Mouse (Mus musculus): Measurements from ENCODE around the gene Dusp1. TPM values are rescaled to one million over a fixed set of nuclear protein-coding genes. Genes with fewer than 3 reads are reported as not detected.

Dusp1 gene
- polyA plus RNA-seq, 1 experiment from 2014 or later: 18.9 TPM

- WGBS: 82% methylated on average over 5 of the region's 5 CpGs
- H3K4me1 ChIP-seq (replicated peaks; ENCODE audit: control insufficient read depth, insufficient read depth, low read length): peaks cover 6% of the 10 kb centered on the region; the same call in 1 of the 2 replicates
- H3K4me3 ChIP-seq (ENCODE audit: low read depth, low read length): no peak overlapping the region
- H3K27ac ChIP-seq (ENCODE audit: low read depth, low read length): no peak overlapping the region
- no peak for ATAC-seq
- H3K9ac ChIP-seq (ENCODE audit: low read depth, low read length): no peak overlapping the region
- H3K4me2 ChIP-seq (replicated peaks; ENCODE audit: low read depth): no peak overlapping the region
- no peak for TF ChIP-seq CTCF (IDR thresholded peaks at IDR 0.05; ENCODE audit: low read depth)
- no peaks in the 10 kb centered on the region for H3K9me3 ChIP-seq (ENCODE audit: control insufficient read depth)
- H3K27me3 ChIP-seq (replicated peaks; ENCODE audit: control insufficient read depth, insufficient read depth, low read length): no peaks in the 10 kb centered on the region
- H3K36me3 ChIP-seq (ENCODE audit: control insufficient read depth, insufficient read depth): no peaks in the 10 kb centered on the region
These were observed 27.2 kb downstream of the Dusp1 start for GRCm38 (mm10) chr17:26534695-26535094.

GRCm38 (mm10) chr17:26533871-26534372, 28.0 kb downstream of the Dusp1 start:
- Histone ChIP-seq H3K4me3 (ENCODE audit: low read depth, low read length) (no peak overlapping the region), H3K36me3 (ENCODE audit: control insufficient read depth, insufficient read depth) (no peaks in the 10 kb centered on the region), H3K9me3 (ENCODE audit: control insufficient read depth) (no peaks in the 10 kb centered on the region), H3K4me1 (replicated peaks; ENCODE audit: control insufficient read depth, insufficient read depth, low read length) (peaks cover 6% of the 10 kb centered on the region; the same call in 1 of the 2 replicates), H3K4me2 (replicated peaks; ENCODE audit: low read depth) (no peak overlapping the region), H3K9ac (ENCODE audit: low read depth, low read length) (no peak overlapping the region), H3K27me3 (replicated peaks; ENCODE audit: control insufficient read depth, insufficient read depth, low read length) (no peaks in the 10 kb centered on the region), H3K27ac (ENCODE audit: low read depth, low read length) (no peak overlapping the region)
- 50% methylated on average over 5 of the region's 5 CpGs for WGBS
- no peak for ATAC-seq
- TF ChIP-seq CTCF (IDR thresholded peaks at IDR 0.05; ENCODE audit: low read depth): no peak

- WGBS: 64% methylated on average over 4 of the region's 4 CpGs
- Histone ChIP-seq H3K4me3 (ENCODE audit: low read depth, low read length) (no peak overlapping the region), H3K27ac (ENCODE audit: low read depth, low read length) (no peak overlapping the region), H3K4me2 (replicated peaks; ENCODE audit: low read depth) (no peak overlapping the region), H3K36me3 (ENCODE audit: control insufficient read depth, insufficient read depth) (no peaks in the 10 kb centered on the region), H3K27me3 (replicated peaks; ENCODE audit: control insufficient read depth, insufficient read depth, low read length) (no peaks in the 10 kb centered on the region), H3K4me1 (replicated peaks; ENCODE audit: control insufficient read depth, insufficient read depth, low read length) (peaks cover 3% of the 10 kb centered on the region; the same call in 1 of the 2 replicates), H3K9me3 (ENCODE audit: control insufficient read depth) (no peaks in the 10 kb centered on the region), H3K9ac (ENCODE audit: low read depth, low read length) (no peak overlapping the region)
- ATAC-seq: no peak
- TF ChIP-seq CTCF (IDR thresholded peaks at IDR 0.05; ENCODE audit: low read depth): no peak
These were observed 29.4 kb downstream of the Dusp1 start for GRCm38 (mm10) chr17:26532476-26533045.

- H3K4me2 ChIP-seq (replicated peaks; ENCODE audit: low read depth): no peak overlapping the region
- H3K27me3 ChIP-seq (replicated peaks; ENCODE audit: control insufficient read depth, insufficient read depth, low read length): no peaks in the 10 kb centered on the region
- no peak for TF ChIP-seq CTCF (IDR thresholded peaks at IDR 0.05; ENCODE audit: low read depth)
- H3K4me1 ChIP-seq (replicated peaks; ENCODE audit: control insufficient read depth, insufficient read depth, low read length): no peaks in the 10 kb centered on the region
- no peak for ATAC-seq
- H3K9me3 ChIP-seq (ENCODE audit: control insufficient read depth): no peaks in the 10 kb centered on the region
- no peak overlapping the region for H3K9ac ChIP-seq (ENCODE audit: low read depth, low read length)
- H3K27ac ChIP-seq (ENCODE audit: low read depth, low read length): no peak overlapping the region
- WGBS: 90% methylated on average over 7 of the region's 7 CpGs
- H3K4me3 ChIP-seq (ENCODE audit: low read depth, low read length): no peak overlapping the region
- H3K36me3 ChIP-seq (ENCODE audit: control insufficient read depth, insufficient read depth): no peaks in the 10 kb centered on the region
These were observed 30.4 kb downstream of the Dusp1 start for GRCm38 (mm10) chr17:26531395-26532027.

GRCm38 (mm10) chr17:26530590-26531081, 31.3 kb downstream of the Dusp1 start:
- H3K36me3 ChIP-seq (ENCODE audit: control insufficient read depth, insufficient read depth): no peaks in the 10 kb centered on the region
- no peaks in the 10 kb centered on the region for H3K9me3 ChIP-seq (ENCODE audit: control insufficient read depth)
- no peaks in the 10 kb centered on the region for H3K4me1 ChIP-seq (replicated peaks; ENCODE audit: control insufficient read depth, insufficient read depth, low read length)
- H3K9ac ChIP-seq (ENCODE audit: low read depth, low read length): no peak overlapping the region
- no peak overlapping the region for H3K4me3 ChIP-seq (ENCODE audit: low read depth, low read length)
- ATAC-seq: no peak
- TF ChIP-seq CTCF (IDR thresholded peaks at IDR 0.05; ENCODE audit: low read depth): no peak
- H3K27ac ChIP-seq (ENCODE audit: low read depth, low read length): no peak overlapping the region
- 47% methylated on average over 3 of the region's 3 CpGs for WGBS
- H3K4me2 ChIP-seq (replicated peaks; ENCODE audit: low read depth): no peak overlapping the region
- H3K27me3 ChIP-seq (replicated peaks; ENCODE audit: control insufficient read depth, insufficient read depth, low read length): no peaks in the 10 kb centered on the region

- Histone ChIP-seq H3K27ac (ENCODE audit: low read depth, low read length) (no peak overlapping the region), H3K27me3 (replicated peaks; ENCODE audit: control insufficient read depth, insufficient read depth, low read length) (no peaks in the 10 kb centered on the region), H3K4me2 (replicated peaks; ENCODE audit: low read depth) (no peak overlapping the region), H3K4me1 (replicated peaks; ENCODE audit: control insufficient read depth, insufficient read depth, low read length) (no peaks in the 10 kb centered on the region), H3K4me3 (ENCODE audit: low read depth, low read length) (no peak overlapping the region), H3K36me3 (ENCODE audit: control insufficient read depth, insufficient read depth) (no peaks in the 10 kb centered on the region), H3K9ac (ENCODE audit: low read depth, low read length) (no peak overlapping the region), H3K9me3 (ENCODE audit: control insufficient read depth) (no peaks in the 10 kb centered on the region)
- 82% methylated on average over 5 of the region's 5 CpGs for WGBS
- ATAC-seq: no peak
- TF ChIP-seq CTCF (IDR thresholded peaks at IDR 0.05; ENCODE audit: low read depth): no peak
These were observed 32.1 kb downstream of the Dusp1 start for GRCm38 (mm10) chr17:26529791-26530241.
